Mouse (Mus musculus) ES-Bruce4 (cell line): ENCODE measurements around the gene Gpr156. TPM values are rescaled to one million over a fixed set of nuclear protein-coding genes. Genes with fewer than 3 reads are reported as not detected.

Experiments
- H3K27ac ChIP-seq: 2 replicates; pipeline ENCODE4 v1.5.1; 2012; ENCODE audit warnings: low read length, inconsistent platforms; ENCODE audit not compliant: insufficient read depth
- H3K27me3 ChIP-seq: 2 replicates; pipeline ENCODE4 v1.6.1; 2012; ENCODE audit warnings: mild to moderate bottlenecking, low read length, inconsistent platforms; ENCODE audit not compliant: control insufficient read depth, poor library complexity, insufficient read depth, severe bottlenecking
- H3K36me3 ChIP-seq: 2 replicates; pipeline ENCODE4 v1.6.1; 2012; ENCODE audit warnings: inconsistent platforms, mild to moderate bottlenecking, low read length, moderate library complexity; ENCODE audit not compliant: control insufficient read depth, poor library complexity, insufficient read depth, severe bottlenecking
- H3K4me1 ChIP-seq: one replicate; pipeline ENCODE4 v1.8.1; 2011; ENCODE audit warnings: low read length; ENCODE audit not compliant: control insufficient read depth, insufficient read depth
- H3K4me3 ChIP-seq: 2 replicates; pipeline ENCODE4 v1.5.1; 2011; ENCODE audit warnings: low read depth, mild to moderate bottlenecking, low read length
- H3K9ac ChIP-seq: 2 replicates; pipeline ENCODE4 v1.6.1; 2012; ENCODE audit warnings: low read depth, mild to moderate bottlenecking, inconsistent platforms; ENCODE audit not compliant: poor library complexity, severe bottlenecking
- H3K9me3 ChIP-seq: replicated peaks from 2 replicates; pipeline ENCODE4 v1.6.1; 2012; ENCODE audit warnings: mild to moderate bottlenecking, low read length, inconsistent platforms; ENCODE audit not compliant: control insufficient read depth, poor library complexity, insufficient read depth, severe bottlenecking
- CTCF ChIP-seq: IDR thresholded peaks from one replicate; pipeline ENCODE4 v1.8.1; 2011; ENCODE audit warnings: low read depth, low read length
- EP300 ChIP-seq: IDR thresholded peaks from 2 replicates; pipeline ENCODE4 v1.6.1; 2011; ENCODE audit warnings: low read depth, low read length; ENCODE audit not compliant: insufficient read depth
- POLR2A ChIP-seq: IDR thresholded peaks from one replicate; pipeline ENCODE4 v1.8.1; 2011; ENCODE audit warnings: low read length; ENCODE audit not compliant: insufficient read depth
- polyA plus RNA-seq: library from polyadenylated mRNA; stranded (reverse); fragments of >200 nt; gene quantifications from 2 replicates; pipeline ENCODE4 v1.2.4, GENCODE M21; 2011; ENCODE audit warnings: low read depth; ENCODE audit not compliant: missing spikeins, insufficient read depth, insufficient read length

Gpr156 gene
- polyA plus RNA-seq, result 0.20 TPM in 1 of 2 replicates, not detected in the other

GRCm38 (mm10) chr16:37916138-37916817 lies at the start of gene Gpr156:
Gene Gpr156 (plus strand): TSS chr16:37916496.
- H3K27ac ChIP-seq, result no peak within 1 kb of the TSS

GRCm38 (mm10) chr16:37867791-37868505 lies 48.3 kb upstream of the Gpr156 start, which contains the start of gene Lrrc58:
Gene Lrrc58 (plus strand): TSS chr16:37868389.
- Histone ChIP-seq H3K9ac (peak within 1 kb of the TSS; percentile 85), H3K36me3 (no peaks in the 10 kb centered on the region), H3K27me3 (no peaks in the 10 kb centered on the region), H3K4me3 (peak within 1 kb of the TSS; percentile 99), H3K27ac (peak within 1 kb of the TSS; percentile 15; the same call in 1 of the 2 replicates), H3K9me3 (no peaks in the 10 kb centered on the region), H3K4me1 (no peaks in the 10 kb centered on the region)
- TF ChIP-seq POLR2A (no peak), EP300 (no peak), CTCF (no peak)

More at GRCm38 (mm10) chr16:37916138-37916817, at the start of gene Gpr156:
- Histone ChIP-seq H3K9me3 (no peaks in the 10 kb centered on the region), H3K36me3 (no peaks in the 10 kb centered on the region), H3K27me3 (peaks cover 12% of the 10 kb centered on the region; the same call in 1 of the 2 replicates), H3K9ac (peak within 1 kb of the TSS; percentile 50; the same call in 1 of the 2 replicates), H3K4me1 (no peaks in the 10 kb centered on the region), H3K4me3 (peak within 1 kb of the TSS; percentile 51)
- no peak for TF ChIP-seq POLR2A
- TF ChIP-seq CTCF, result peak; percentile 31

GRCm38 (mm10) chr16:37868506-37869469 lies 47.5 kb upstream of the Gpr156 start:
- Histone ChIP-seq H3K4me1 (no peaks in the 10 kb centered on the region), H3K9ac (peak overlapping the region; percentile 85), H3K9me3 (no peaks in the 10 kb centered on the region), H3K4me3 (peak overlapping the region; percentile 99), H3K36me3 (no peaks in the 10 kb centered on the region), H3K27me3 (no peaks in the 10 kb centered on the region), H3K27ac (peak overlapping the region; percentile 15; the same call in 1 of the 2 replicates)
- TF ChIP-seq CTCF (no peak), POLR2A (no peak), EP300 (no peak)

- TF ChIP-seq EP300, result no peak
- TF ChIP-seq CTCF, result no peak
- TF ChIP-seq POLR2A, result no peak
- peak overlapping the region; percentile 15; the same call in 1 of the 2 replicates for H3K27ac ChIP-seq
- peak overlapping the region; percentile 99 for H3K4me3 ChIP-seq
- H3K4me1 ChIP-seq, result no peaks in the 10 kb centered on the region
- H3K36me3 ChIP-seq, result no peaks in the 10 kb centered on the region
- H3K9ac ChIP-seq, result peak overlapping the region; percentile 85
- H3K27me3 ChIP-seq, result no peaks in the 10 kb centered on the region
- no peaks in the 10 kb centered on the region for H3K9me3 ChIP-seq
Observed at GRCm38 (mm10) chr16:37869470-37870231, 46.6 kb upstream of the Gpr156 start.

GRCm38 (mm10) chr16:37871112-37871715 lies 45.1 kb upstream of the Gpr156 start:
- H3K9me3 ChIP-seq, result no peaks in the 10 kb centered on the region
- no peaks in the 10 kb centered on the region for H3K36me3 ChIP-seq
- H3K4me3 ChIP-seq, result no peak overlapping the region
- H3K27me3 ChIP-seq, result no peaks in the 10 kb centered on the region
- TF ChIP-seq CTCF, result no peak
- no peak for TF ChIP-seq POLR2A
- TF ChIP-seq EP300, result no peak
- H3K9ac ChIP-seq, result no peak overlapping the region
- no peaks in the 10 kb centered on the region for H3K4me1 ChIP-seq
- H3K27ac ChIP-seq, result no peak overlapping the region
